Mouse (Mus musculus) brain, embryonic 14.5 days (tissue): ENCODE results near the gene Ppp1r37. TPM values are rescaled to one million over a fixed set of nuclear protein-coding genes. Genes with fewer than 3 reads are reported as not detected.

Experiments
- DNase-seq: peaks from one replicate; pipeline ENCODE4 v3.0.0-alpha.2; 2011; ENCODE audit warnings: low read depth
- CTCF ChIP-seq: fragments of 200-500 bp; IDR thresholded peaks from 2 replicates; pipeline ENCODE4 v1.5.1; 2012; ENCODE audit warnings: inconsistent platforms, mild to moderate bottlenecking, moderate library complexity, borderline replicate concordance; ENCODE audit not compliant: insufficient read depth, insufficient read length; ENCODE audit errors: extremely low read depth
- POLR2A ChIP-seq: fragments of 200-500 bp; IDR thresholded peaks from 2 replicates; pipeline ENCODE4 v1.6.1; 2012; ENCODE audit warnings: mild to moderate bottlenecking, inconsistent platforms, borderline replicate concordance; ENCODE audit not compliant: poor library complexity, insufficient read depth, insufficient read length, severe bottlenecking; ENCODE audit errors: extremely low read depth
- polyA plus RNA-seq: library from polyadenylated mRNA; depleted of rRNA; stranded (reverse); fragments of >200 nt; gene quantifications from 2 replicates; pipeline ENCODE4 v1.2.3, GENCODE M21; 2012

Gene Ppp1r37
- polyA plus RNA-seq, 1 experiment = 116 TPM

GRCm38 (mm10) chr7:19589207-19589606 lies 26.3 kb upstream of the Ppp1r37 start:
- DNase-seq = peak; percentile 59
- peak; percentile 64; the same call in 1 of the 2 replicates for TF ChIP-seq CTCF
- TF ChIP-seq POLR2A = no peak

DNA sequence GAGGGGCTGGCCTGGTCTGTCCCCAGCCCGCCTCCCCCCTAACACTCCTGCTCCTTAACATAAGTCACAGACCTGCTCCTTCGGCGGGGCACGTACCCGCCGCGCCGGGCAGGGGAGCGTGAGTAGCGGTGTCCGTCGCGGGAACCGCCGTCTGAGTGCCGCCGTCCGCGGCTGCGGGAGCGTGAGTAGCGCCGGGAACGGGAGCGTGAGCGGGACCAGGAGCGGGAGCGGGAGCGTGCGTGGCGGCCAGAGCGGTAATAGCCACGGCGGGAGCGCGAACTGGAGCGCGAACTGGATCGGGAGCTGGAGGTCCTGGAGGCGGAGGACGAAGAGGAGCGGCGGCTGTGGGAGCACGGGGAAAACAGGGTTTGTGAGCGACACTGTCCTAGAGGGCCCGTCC lies 23.4 kb upstream of the Ppp1r37 start:
- TF ChIP-seq POLR2A = no peak
- no peak for TF ChIP-seq CTCF
- peak; percentile 13 for DNase-seq

DNA sequence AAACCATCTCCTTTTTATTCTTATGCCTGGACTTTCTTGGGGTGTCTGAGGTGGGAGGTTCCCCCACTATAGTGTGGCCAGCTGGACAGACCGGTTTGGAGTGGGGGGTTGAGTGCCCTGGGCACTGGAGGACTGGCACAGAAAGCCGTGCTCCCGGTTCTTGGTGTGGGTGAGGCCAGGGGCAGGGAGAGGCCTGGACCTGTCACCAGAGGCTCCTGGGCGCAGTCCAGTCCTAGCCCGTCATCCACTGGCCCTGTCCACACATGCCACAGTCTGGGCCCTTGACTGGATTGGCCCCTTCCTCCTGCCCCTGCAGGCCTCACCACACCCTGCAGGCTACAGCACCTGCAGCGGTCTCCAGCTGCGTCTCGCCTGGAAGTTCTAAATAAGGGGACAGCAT lies 17.8 kb upstream of the Ppp1r37 start:
- no peak for DNase-seq
- no peak for TF ChIP-seq CTCF
- TF ChIP-seq POLR2A = no peak

GRCm38 (mm10) chr7:19579751-19580150 lies 16.9 kb upstream of the Ppp1r37 start:
- DNase-seq = no peak
- no peak for TF ChIP-seq POLR2A
- no peak for TF ChIP-seq CTCF

- no peak for TF ChIP-seq POLR2A
- TF ChIP-seq CTCF = no peak
- DNase-seq = no peak
Measured at GRCm38 (mm10) chr7:19578436-19578835, 15.6 kb upstream of the Ppp1r37 start.

GRCm38 (mm10) chr7:19577877-19578414 lies 15.1 kb upstream of the Ppp1r37 start:
- no peak for DNase-seq
- TF ChIP-seq POLR2A (no peak), CTCF (no peak)

- DNase-seq = no peak
- no peak for TF ChIP-seq CTCF
- no peak for TF ChIP-seq POLR2A
Measured at GRCm38 (mm10) chr7:19577141-19577852, 14.4 kb upstream of the Ppp1r37 start, which contains the start of the genes Zfp296 and Gemin7. Zfp296 (plus strand) TSS chr7:19577287. Gemin7 (minus strand) TSS chr7:19577595.

DNA sequence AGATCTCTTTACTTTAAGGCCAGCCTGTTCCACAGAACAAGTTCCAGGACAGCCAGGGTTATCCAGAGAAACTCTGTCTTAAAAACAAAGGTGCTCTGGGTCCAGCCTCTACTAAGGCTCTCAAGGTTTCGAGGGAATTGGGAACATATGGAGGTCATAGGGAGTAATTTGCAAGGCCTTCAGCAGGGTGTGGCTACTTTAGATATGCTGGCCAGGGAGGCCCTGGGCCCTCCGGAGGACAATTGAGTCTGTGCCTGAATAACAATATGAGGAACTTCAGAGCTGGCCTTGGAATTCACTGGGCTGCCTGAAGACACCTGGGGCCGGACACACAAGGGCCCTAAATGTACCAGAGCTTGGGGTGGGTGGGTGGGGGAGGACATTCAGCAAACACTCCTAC lies 12.7 kb upstream of the Ppp1r37 start:
- no peak for DNase-seq
- TF ChIP-seq CTCF (no peak), POLR2A (no peak)

DNA sequence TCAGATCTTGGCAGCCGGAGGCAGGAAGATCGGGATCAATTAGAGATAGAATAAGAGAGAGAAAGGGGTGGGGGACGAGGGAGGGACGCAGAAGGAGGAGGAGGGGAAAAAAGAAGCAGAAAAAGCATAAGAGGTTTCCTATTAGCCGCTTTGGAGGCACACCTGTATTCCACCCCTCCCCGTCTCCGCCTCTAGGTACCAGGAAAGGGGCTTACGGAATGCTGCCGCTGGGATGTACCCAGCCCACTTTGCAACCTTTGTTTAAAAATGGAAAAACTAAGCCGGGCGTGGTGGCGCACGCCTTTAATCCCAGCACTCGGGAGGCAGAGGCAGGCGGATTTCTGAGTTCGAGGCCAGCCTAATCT lies 10.9 kb upstream of the Ppp1r37 start:
- no peak for DNase-seq
- TF ChIP-seq CTCF (no peak), POLR2A (no peak)

DNA sequence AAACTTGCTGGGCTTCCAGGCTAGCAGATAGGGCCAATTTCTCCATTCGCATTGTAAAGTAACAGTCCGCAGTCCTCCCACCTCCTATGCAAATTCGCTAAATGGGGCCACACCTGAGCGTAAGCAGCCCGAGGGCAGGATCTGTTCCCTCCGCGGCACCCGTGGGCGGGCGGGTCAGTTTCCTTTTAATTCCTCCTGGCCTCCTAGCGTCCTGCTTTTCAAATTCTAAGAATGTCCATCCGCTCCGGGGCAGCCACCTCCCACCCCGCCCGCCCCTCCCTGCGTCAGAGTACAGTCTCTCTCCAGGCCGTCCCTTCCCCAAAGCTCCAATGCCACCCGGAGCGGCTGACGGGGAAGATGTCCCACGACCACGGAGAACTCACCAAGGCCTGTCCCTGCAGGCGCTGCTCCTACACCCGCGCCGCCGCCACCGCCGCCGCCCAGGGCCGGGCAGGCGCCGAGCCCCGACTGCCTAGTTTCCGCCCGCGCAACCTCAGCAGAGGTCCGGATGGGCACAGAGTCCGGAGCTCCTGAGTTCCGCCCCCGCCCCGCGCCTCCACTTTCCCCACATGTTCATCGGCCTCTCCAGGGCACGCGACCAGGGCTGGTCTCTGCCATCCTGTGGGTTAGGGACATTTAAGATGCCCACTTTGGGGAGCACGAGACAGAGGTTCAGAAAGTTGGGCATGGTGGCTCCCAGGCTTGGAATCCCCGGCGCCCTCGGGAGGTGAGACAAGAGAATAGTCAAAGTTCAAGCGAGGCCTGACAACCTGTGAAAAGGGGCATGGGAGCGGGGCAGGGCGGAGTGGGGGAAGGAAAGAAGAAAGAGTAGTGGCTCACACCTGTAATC lies 10.3 kb upstream of the Ppp1r37 start:
- TF ChIP-seq POLR2A = peak; percentile 96
- TF ChIP-seq CTCF = no peak
- DNase-seq = peak; percentile 89

GRCm38 (mm10) chr7:19569647-19570046 lies 6.8 kb upstream of the Ppp1r37 start:
- no peak for TF ChIP-seq CTCF
- no peak for TF ChIP-seq POLR2A
- no peak for DNase-seq
